Mouse (Mus musculus): ENCODE data around the gene Pla2r1.

The Pla2r1 gene

GRCm38 (mm10) chr2:60503991-60504390 is 49.1 kb downstream of the Pla2r1 start:
- no peak for DNase-seq (ENCODE audit: low read depth, low spot score)

GRCm38 (mm10) chr2:60500583-60501116 is 52.5 kb downstream of the Pla2r1 start:
- DNase-seq (ENCODE audit: low read depth, low spot score), result no peak

- DNase-seq (ENCODE audit: low read depth, low spot score), result no peak
Observed at GRCm38 (mm10) chr2:60479906-60480305, 73.2 kb downstream of the Pla2r1 start.

- DNase-seq (ENCODE audit: low read depth, low spot score), result no peak
Observed at GRCm38 (mm10) chr2:60478778-60479177, 74.3 kb downstream of the Pla2r1 start.

GRCm38 (mm10) chr2:60468901-60469770 is 84.0 kb downstream of the Pla2r1 start:
- DNase-seq (ENCODE audit: low read depth, low spot score), result no peak

GRCm38 (mm10) chr2:60452376-60452775 is 100.7 kb downstream of the Pla2r1 start:
- no peak for DNase-seq (ENCODE audit: low read depth, low spot score)

GRCm38 (mm10) chr2:60451119-60451773 is 101.9 kb downstream of the Pla2r1 start:
- DNase-seq (ENCODE audit: low read depth, low spot score), result no peak

GRCm38 (mm10) chr2:60449732-60450131 is 103.4 kb downstream of the Pla2r1 start:
- DNase-seq (ENCODE audit: low read depth, low spot score), result no peak

- no peak for DNase-seq (ENCODE audit: low read depth, low spot score)
Observed at GRCm38 (mm10) chr2:60444711-60445509, 108.2 kb downstream of the Pla2r1 start.

GRCm38 (mm10) chr2:60443279-60443678 is 109.8 kb downstream of the Pla2r1 start:
- no peak for DNase-seq (ENCODE audit: low read depth, low spot score)

- DNase-seq (ENCODE audit: low read depth, low spot score), result no peak
Observed at GRCm38 (mm10) chr2:60441875-60442274, 111.2 kb downstream of the Pla2r1 start.

- no peak for DNase-seq (ENCODE audit: low read depth, low spot score)
Observed at GRCm38 (mm10) chr2:60436802-60437201, 116.3 kb downstream of the Pla2r1 start.

- DNase-seq (ENCODE audit: low read depth, low spot score), result no peak
Observed at GRCm38 (mm10) chr2:60430315-60431021, 122.6 kb downstream of the Pla2r1 start.

GRCm38 (mm10) chr2:60418075-60418474 is 135.0 kb downstream of the Pla2r1 start:
- DNase-seq (ENCODE audit: low read depth, low spot score), result peak; percentile 57

GRCm38 (mm10) chr2:60414334-60414733 is 138.8 kb downstream of the Pla2r1 start:
- no peak for DNase-seq (ENCODE audit: low read depth, low spot score)

- DNase-seq (ENCODE audit: low read depth, low spot score), result no peak
Observed at GRCm38 (mm10) chr2:60413006-60413650, 140.0 kb downstream of the Pla2r1 start.

GRCm38 (mm10) chr2:60411181-60411580 is 141.9 kb downstream of the Pla2r1 start:
- no peak for DNase-seq (ENCODE audit: low read depth, low spot score)

GRCm38 (mm10) chr2:60409989-60410763 is 142.9 kb downstream of the Pla2r1 start:
- DNase-seq (ENCODE audit: low read depth, low spot score), result no peak

- DNase-seq (ENCODE audit: low read depth, low spot score), result no peak
Observed at GRCm38 (mm10) chr2:60409194-60409593, 143.9 kb downstream of the Pla2r1 start.

- DNase-seq (ENCODE audit: low read depth, low spot score), result no peak
Observed at GRCm38 (mm10) chr2:60407387-60407786, 145.7 kb downstream of the Pla2r1 start.
